Mouse (Mus musculus): ENCODE measurements around the gene Selenop.

DNA sequence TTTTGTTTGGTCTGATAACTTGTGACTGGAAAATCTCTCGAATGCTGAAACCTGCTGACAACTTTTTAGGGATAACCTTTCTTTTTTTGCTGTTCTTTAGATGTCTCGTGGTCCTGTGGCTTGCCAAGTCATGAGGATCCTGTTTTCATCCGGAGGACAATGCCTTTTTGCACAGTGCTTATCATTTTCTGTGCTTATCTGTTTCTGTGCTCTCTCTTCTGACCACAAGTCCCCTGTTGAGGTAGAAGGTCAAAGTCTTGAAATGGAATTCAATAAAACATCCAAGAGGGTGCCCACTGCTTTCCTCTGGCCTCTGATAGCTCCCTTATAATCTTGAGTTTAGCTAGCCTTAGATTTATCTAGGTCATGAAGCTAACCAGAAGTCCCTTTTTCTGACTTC lies 41.8 kb upstream of the Selenop start:
- TF ChIP-seq GATA1 (IDR thresholded peaks at IDR 0.05; ENCODE audit: borderline replicate concordance, low read length) (no peak), FLI1 (IDR thresholded peaks at IDR 0.05; ENCODE audit: low read length) (no peak)
